Mouse (Mus musculus): Measurements from ENCODE around the gene Lax1.
A peak's percentile ranks its signal among the peaks of the same experiment; 100 is the strongest.
"Not testable (repeated sequence)": the region's sequence is repeated elsewhere in the genome, so short reads cannot be mapped to it uniquely, and the experiment has no call there.

Lax1 gene

GRCm38 (mm10) chr1:133689897-133690296, at the start of gene Lax1:
Lax1 (minus strand) TSS chr1:133690108.
- no peak for DNase-seq (ENCODE audit: low spot score in 2 of 2)

DNA sequence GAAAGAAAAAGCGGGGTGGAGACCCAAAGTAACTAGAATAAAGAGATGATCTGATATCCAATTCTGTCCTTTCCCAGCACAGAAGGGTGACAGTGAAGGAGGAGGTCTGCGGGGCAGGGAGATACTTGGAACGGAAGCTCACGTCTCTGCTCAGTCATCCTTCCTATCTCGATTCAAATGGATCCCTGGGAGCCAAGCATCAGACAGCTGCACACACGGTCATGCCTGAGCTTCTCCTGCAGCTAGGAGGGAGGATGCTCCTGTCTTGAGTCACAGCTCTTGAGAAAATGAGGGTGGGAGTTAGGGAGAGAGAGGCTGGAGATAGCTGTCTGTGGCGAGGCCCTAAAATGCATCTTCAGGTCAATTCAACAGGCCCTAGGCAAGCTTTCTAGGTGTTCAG, 46.8 kb upstream of the Lax1 start:
- no peak for DNase-seq (ENCODE audit: low spot score in 2 of 2)

GRCm38 (mm10) chr1:133735995-133736652, 46.2 kb upstream of the Lax1 start:
- DNase-seq (ENCODE audit: low spot score in 2 of 2), result peak; percentile 35 to 41

DNA sequence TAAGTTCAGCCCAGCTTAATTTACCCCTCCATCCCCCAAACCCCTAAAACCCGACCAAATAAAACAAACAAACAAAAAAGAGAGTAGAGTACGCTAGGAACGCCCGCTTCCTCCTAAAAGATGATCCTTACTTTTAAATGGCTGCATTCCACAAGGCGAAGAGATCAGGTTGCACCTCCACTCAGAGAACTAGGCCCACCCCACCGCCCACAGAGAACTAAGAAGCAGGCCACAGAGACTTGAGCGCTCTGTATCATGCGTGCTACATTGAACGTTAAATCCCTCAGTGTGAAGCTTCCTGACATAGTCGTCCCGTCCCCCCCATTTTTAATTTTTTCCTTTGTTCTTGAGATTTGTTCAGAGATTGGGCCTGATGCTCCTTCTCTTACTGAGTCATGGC, 42.9 kb upstream of the Lax1 start:
- no peak for DNase-seq (ENCODE audit: low spot score in 2 of 2)

DNA sequence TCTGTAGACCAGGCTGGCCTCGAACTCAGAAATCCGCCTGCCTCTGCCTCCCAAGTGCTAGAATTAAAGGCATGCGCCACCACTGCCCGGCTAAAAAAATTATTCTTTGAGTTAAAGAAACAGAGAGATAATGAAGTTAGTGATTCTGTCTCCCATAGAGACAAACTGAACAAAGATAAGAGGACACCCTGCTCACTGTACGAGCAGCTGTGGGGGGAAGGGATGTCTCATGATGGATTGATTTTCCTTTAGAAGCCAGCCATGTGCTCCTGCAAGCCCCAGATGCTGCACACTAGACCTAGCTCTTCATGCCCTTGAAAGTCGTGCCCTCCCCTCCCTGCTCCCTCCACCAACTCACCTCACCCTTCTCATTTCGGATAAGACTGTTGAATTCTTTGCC, 38.4 kb upstream of the Lax1 start:
- DNase-seq (ENCODE audit: low spot score in 2 of 2), result no peak

DNA sequence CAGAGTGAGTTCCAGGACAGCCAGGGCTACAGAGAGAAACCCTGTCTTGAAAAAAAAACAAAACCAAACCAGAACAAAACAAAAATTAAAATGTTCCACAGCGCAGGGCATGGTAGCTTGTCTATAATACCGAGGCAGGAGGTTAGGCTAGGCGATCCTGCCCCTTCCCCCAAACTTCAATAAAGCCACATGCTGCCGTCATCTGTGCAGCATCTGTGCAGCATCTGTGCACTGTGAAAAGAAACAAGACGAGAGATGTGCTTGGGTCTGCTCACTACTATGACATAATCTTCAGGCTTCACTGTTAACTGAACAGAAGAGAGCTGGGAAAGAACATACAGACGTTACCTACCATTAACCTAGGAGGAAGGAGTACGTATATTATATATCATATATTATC, 30.4 kb upstream of the Lax1 start:
- DNase-seq (ENCODE audit: low spot score in 2 of 2), result no peak

DNA sequence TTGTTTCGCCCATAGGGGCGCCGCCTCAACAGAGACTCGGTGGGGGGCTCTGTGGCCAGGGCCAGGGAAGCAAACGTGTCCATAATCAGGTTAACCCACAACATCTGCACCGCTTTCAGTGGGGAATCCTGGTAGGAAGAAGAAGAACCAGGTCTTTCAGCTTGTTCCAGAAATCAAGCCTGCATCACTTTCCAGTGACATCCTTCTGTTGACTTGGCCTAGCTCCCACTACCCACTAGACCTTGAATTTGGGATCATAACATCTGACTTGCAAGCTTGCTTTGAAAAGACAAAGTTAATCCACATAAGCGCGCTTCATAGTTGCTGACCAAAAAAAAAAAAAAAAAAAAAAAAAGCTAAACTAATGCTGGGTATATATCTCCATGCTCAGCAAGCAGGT, 28.9 kb upstream of the Lax1 start:
- no peak for DNase-seq (ENCODE audit: low spot score in 2 of 2)

DNA sequence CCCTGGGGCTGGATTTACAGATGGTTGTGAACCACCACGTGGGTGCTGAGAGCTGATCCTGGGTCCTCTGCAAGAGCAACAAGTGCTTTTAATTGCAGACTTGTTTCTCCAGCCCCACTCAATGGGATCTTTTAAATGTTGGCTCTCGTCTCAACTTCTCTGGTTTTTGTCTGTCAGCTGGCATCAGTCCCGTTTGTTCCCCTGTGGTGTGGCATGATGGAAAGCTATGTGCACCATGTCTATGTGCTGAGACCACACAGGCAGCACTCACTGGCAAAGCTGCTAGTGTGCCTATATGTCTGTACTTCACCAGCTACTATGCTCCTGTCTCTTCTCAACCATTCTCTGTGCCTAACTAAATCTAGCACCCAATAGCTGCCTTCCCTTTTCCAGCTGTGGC, 28.4 kb upstream of the Lax1 start:
- DNase-seq (ENCODE audit: low spot score in 2 of 2), result no peak

GRCm38 (mm10) chr1:133716464-133716863, 26.6 kb upstream of the Lax1 start:
- DNase-seq (ENCODE audit: low spot score in 2 of 2), result peak in 1 of 2 experiments; percentile 37

- DNase-seq (ENCODE audit: low spot score in 2 of 2), result no peak
Measured at GRCm38 (mm10) chr1:133715191-133715590, 25.3 kb upstream of the Lax1 start.

DNA sequence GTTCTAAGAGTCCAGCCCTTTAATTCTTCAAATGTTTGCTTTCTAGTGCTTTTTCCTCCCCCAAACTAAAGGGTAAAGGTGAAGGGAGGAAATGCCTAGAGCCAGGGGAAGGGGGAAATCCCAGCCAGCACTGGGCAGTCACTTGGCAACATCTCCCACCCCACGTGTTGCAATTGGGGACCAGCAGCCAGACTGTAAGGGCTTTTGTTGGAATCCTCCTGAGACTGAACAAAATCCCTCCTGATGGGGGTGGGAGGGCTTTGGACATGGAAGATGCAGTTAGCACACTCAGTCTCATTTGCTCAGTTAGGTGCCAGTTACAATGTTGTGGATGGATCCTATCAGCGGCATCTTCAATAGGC, 23.1 kb upstream of the Lax1 start:
- DNase-seq (ENCODE audit: low spot score in 2 of 2), result peak in 1 of 2 experiments; percentile 31

GRCm38 (mm10) chr1:133712288-133713008, 22.5 kb upstream of the Lax1 start:
- no peak for DNase-seq (ENCODE audit: low spot score in 2 of 2)

- no peak for DNase-seq (ENCODE audit: low spot score in 2 of 2)
Measured at GRCm38 (mm10) chr1:133711376-133711775, 21.5 kb upstream of the Lax1 start.

GRCm38 (mm10) chr1:133710895-133711294, 21.0 kb upstream of the Lax1 start:
- no peak for DNase-seq (ENCODE audit: low spot score in 2 of 2)

GRCm38 (mm10) chr1:133709292-133709691, 19.4 kb upstream of the Lax1 start:
- no peak for DNase-seq (ENCODE audit: low spot score in 2 of 2)

GRCm38 (mm10) chr1:133701824-133702223, 11.9 kb upstream of the Lax1 start:
- DNase-seq (ENCODE audit: low spot score in 2 of 2), result not testable (repeated sequence)

- no peak for DNase-seq (ENCODE audit: low spot score in 2 of 2)
Measured at GRCm38 (mm10) chr1:133697935-133698620, 8.2 kb upstream of the Lax1 start.

GRCm38 (mm10) chr1:133695901-133696300, 6.0 kb upstream of the Lax1 start:
- peak; percentile 38 to 55 for DNase-seq (ENCODE audit: low spot score in 2 of 2)

DNA sequence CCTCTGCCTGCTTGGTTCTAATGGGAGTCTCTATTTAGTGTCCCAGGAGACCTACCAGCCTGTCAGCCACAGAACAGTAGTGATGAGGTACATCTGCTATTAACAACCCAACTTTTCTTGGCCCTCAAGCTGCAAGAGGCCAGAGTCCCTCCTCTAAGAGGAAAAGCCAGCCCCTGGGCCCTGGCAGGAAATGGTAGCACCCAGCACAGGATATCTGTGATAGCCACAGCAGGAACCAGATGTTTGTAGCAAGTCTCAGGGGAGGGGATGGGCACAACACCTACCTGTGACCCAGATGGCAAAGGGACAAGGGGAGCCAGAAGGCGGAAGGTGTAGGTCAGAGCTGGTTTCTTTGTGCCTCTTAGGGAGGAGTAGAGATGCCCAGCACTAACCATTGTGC, 5.0 kb upstream of the Lax1 start:
- no peak for DNase-seq (ENCODE audit: low spot score in 2 of 2)

GRCm38 (mm10) chr1:133694301-133694700, 4.4 kb upstream of the Lax1 start:
- DNase-seq (ENCODE audit: low spot score in 2 of 2), result no peak

- DNase-seq (ENCODE audit: low spot score in 2 of 2), result no peak
Measured at GRCm38 (mm10) chr1:133693536-133694114, 3.7 kb upstream of the Lax1 start.

- no peak for DNase-seq (ENCODE audit: low spot score in 2 of 2)
Measured at GRCm38 (mm10) chr1:133692195-133692594, 2.3 kb upstream of the Lax1 start.

- no peak for DNase-seq (ENCODE audit: low spot score in 2 of 2)
Measured at GRCm38 (mm10) chr1:133691046-133691445, 1.1 kb upstream of the Lax1 start.

Data from urinary bladder, adult 18-20 months (tissue).